Mouse (Mus musculus) liver, embryonic 11.5 days (tissue): Measurements from ENCODE around the gene Acad10. TPM values are rescaled to one million over a fixed set of nuclear protein-coding genes. Genes with fewer than 3 reads are reported as not detected.

ENCODE experiments used
- ATAC-seq: fragments of 200-750 bp; cut with Nextera tagmentation; replicated peaks from 2 replicates; pipeline ENCODE4 v1.8.0; 2017; ENCODE audit warnings: moderate number of reproducible peaks, mild to moderate bottlenecking, moderate TSS enrichment, moderate library complexity; ENCODE audit not compliant: low FRiP score
- DNase-seq: peaks from one replicate; pipeline ENCODE4 v3.0.0-alpha.2; 2017; ENCODE audit warnings: low spot score
- H3K27ac ChIP-seq: fragments of 300-500 bp; sonication (generic); 2 replicates; pipeline ENCODE4 v1.5.1; 2014; ENCODE audit warnings: mild to moderate bottlenecking, low read depth, low read length, control low read depth
- H3K27me3 ChIP-seq: fragments of 300-500 bp; sonication (generic); replicated peaks from 2 replicates; pipeline ENCODE4 v1.6.1; 2014; ENCODE audit warnings: low read length, mixed read lengths; ENCODE audit not compliant: control insufficient read depth, insufficient read depth
- H3K36me3 ChIP-seq: fragments of 300-500 bp; sonication (generic); 2 replicates; pipeline ENCODE4 v1.6.1; 2014; ENCODE audit warnings: mild to moderate bottlenecking, low read length, moderate library complexity, mixed read lengths; ENCODE audit not compliant: control insufficient read depth, insufficient read depth
- H3K4me1 ChIP-seq: fragments of 300-500 bp; sonication (generic); replicated peaks from 2 replicates; pipeline ENCODE4 v1.6.1; 2014; ENCODE audit warnings: low read length, mixed read lengths; ENCODE audit not compliant: control insufficient read depth, insufficient read depth
- H3K4me2 ChIP-seq: fragments of 300-500 bp; sonication (generic); 2 replicates; pipeline ENCODE4 v1.6.1; 2014; ENCODE audit warnings: mild to moderate bottlenecking, control low read depth, moderate library complexity
- H3K4me3 ChIP-seq: fragments of 300-500 bp; sonication (generic); 2 replicates; pipeline ENCODE4 v1.5.1; 2014; ENCODE audit warnings: low read depth, low read length, control low read depth
- H3K9ac ChIP-seq: fragments of 300-500 bp; sonication (generic); 2 replicates; pipeline ENCODE4 v1.6.1; 2014; ENCODE audit warnings: low read depth, low read length, control low read depth
- H3K9me3 ChIP-seq: fragments of 300-500 bp; sonication (generic); 2 replicates; pipeline ENCODE4 v1.6.1; 2016; ENCODE audit warnings: low read length, inconsistent platforms, mixed read lengths; ENCODE audit not compliant: control insufficient read depth
- WGBS: fragments of 180-500 bp; shearing (Covaris S2); extraction: QIAGEN DNeasy Blood & Tissue Kit; methylation state at CpG from one replicate; pipeline ENCODE4 v1.1.7; 2014; 5-methylcytosine and 5-hydroxymethylcytosine counted together
- polyA plus RNA-seq: library from polyadenylated mRNA; unstranded; fragments of >200 nt; fragmentation: Nextera tagmentation; extraction: Ambion mirVana; gene quantifications from 2 replicates; pipeline ENCODE4 v1.2.1, GENCODE M21; 2014

Gene Acad10
- polyA plus RNA-seq, 1 experiment from 2014 or later = 2.7 TPM

DNA sequence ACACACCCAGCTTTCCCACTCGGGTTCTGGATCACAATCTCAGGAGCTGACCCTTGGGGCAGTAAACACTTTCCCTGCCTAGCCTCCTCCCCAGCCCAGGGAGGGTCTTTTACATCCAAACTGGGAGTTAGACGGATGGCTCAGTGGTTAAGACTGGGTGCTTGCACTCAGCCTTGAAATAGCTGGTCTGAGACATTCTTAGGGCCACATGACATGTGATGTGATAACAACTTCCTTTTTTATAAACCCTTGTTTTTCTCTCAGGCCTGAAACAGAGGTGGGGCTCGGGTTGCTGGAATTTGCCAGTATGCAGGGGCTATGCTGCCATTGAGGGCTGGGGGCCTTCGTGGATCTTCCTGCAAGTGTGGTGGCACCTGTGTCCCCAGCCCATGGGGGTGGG is 63.0 kb downstream of the Acad10 start:
- H3K36me3 ChIP-seq = no peaks in the 10 kb centered on the region
- ATAC-seq (no peak), DNase-seq (no peak)
- no peak overlapping the region for H3K9ac ChIP-seq
- H3K9me3 ChIP-seq = no peaks in the 10 kb centered on the region
- H3K4me1 ChIP-seq = peaks cover 19% of the 10 kb centered on the region
- WGBS = 55% methylated on average over 4 of the region's 4 CpGs
- H3K27me3 ChIP-seq = no peaks in the 10 kb centered on the region
- no peak overlapping the region for H3K27ac ChIP-seq
- no peak overlapping the region for H3K4me2 ChIP-seq
- no peak overlapping the region for H3K4me3 ChIP-seq

DNA sequence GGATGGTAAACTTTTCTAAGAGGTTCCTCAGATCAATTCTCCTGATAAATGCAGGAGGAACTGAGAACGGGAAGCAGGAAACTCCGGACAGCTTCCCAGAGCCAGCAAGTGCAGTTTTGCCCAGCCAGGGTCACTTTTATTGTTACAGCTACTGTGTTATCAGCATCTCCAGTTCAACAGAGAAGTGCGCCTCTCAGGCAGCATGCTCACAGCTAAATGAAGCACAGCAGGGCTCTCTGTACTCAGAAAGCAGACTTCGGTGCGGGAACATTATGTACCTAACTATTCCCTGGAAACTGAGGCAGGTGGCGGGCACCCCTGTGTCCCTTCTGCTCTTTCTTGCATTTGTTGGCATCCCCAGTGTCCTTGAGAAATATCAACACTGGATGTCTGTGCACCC is 64.1 kb downstream of the Acad10 start:
- ATAC-seq = no peak
- Histone ChIP-seq H3K9ac (no peak overlapping the region), H3K4me2 (no peak overlapping the region), H3K4me1 (peaks cover 27% of the 10 kb centered on the region), H3K27me3 (no peaks in the 10 kb centered on the region), H3K4me3 (no peak overlapping the region), H3K36me3 (no peaks in the 10 kb centered on the region), H3K27ac (no peak overlapping the region), H3K9me3 (no peaks in the 10 kb centered on the region)
- DNase-seq = no peak
- 51% methylated on average over 6 of the region's 6 CpGs for WGBS

- 53% methylated on average over 6 of the region's 6 CpGs for WGBS
Measured at GRCm38 (mm10) chr5:121595758-121596157, 64.6 kb downstream of the Acad10 start.

GRCm38 (mm10) chr5:121594714-121595313 is 65.5 kb downstream of the Acad10 start:
- ATAC-seq (no peak), DNase-seq (no peak)
- no peaks in the 10 kb centered on the region for H3K36me3 ChIP-seq
- no peaks in the 10 kb centered on the region for H3K27me3 ChIP-seq
- H3K4me2 ChIP-seq = peak overlapping the region; percentile 97
- WGBS = 75% methylated on average over 6 of the region's 6 CpGs
- H3K9me3 ChIP-seq = no peaks in the 10 kb centered on the region
- no peak overlapping the region for H3K27ac ChIP-seq
- H3K4me3 ChIP-seq = no peak overlapping the region
- peaks cover 29% of the 10 kb centered on the region for H3K4me1 ChIP-seq
- no peak overlapping the region for H3K9ac ChIP-seq

More at GRCm38 (mm10) chr5:121595758-121596157, 64.6 kb downstream of the Acad10 start:
- Histone ChIP-seq H3K4me2 (no peak overlapping the region), H3K36me3 (no peaks in the 10 kb centered on the region), H3K27ac (no peak overlapping the region), H3K27me3 (no peaks in the 10 kb centered on the region), H3K9ac (no peak overlapping the region), H3K4me1 (peaks cover 29% of the 10 kb centered on the region), H3K9me3 (no peaks in the 10 kb centered on the region), H3K4me3 (no peak overlapping the region)
- ATAC-seq = no peak
- no peak for DNase-seq

- Histone ChIP-seq H3K9me3 (no peaks in the 10 kb centered on the region), H3K4me2 (peak within 1 kb of the TSS; percentile 97), H3K27me3 (no peaks in the 10 kb centered on the region), H3K9ac (peak within 1 kb of the TSS; percentile 86), H3K4me1 (peaks cover 29% of the 10 kb centered on the region), H3K4me3 (peak within 1 kb of the TSS; percentile 89), H3K27ac (peak within 1 kb of the TSS; percentile 88), H3K36me3 (no peaks in the 10 kb centered on the region)
- DNase-seq (peak; percentile 86), ATAC-seq (peak; percentile 90)
- 2% methylated on average over 47 of the region's 47 CpGs for WGBS
Measured at GRCm38 (mm10) chr5:121593451-121594401, 66.6 kb downstream of the Acad10 start, which contains the start of gene Aldh2. Aldh2 (minus strand) TSS chr5:121593824.

GRCm38 (mm10) chr5:121592816-121593407 is 67.4 kb downstream of the Acad10 start:
- H3K27ac ChIP-seq = peak overlapping the region; percentile 88
- H3K9ac ChIP-seq = peak overlapping the region; percentile 86
- H3K9me3 ChIP-seq = no peaks in the 10 kb centered on the region
- no peaks in the 10 kb centered on the region for H3K36me3 ChIP-seq
- ATAC-seq (peak; percentile 34), DNase-seq (no peak)
- peaks cover 29% of the 10 kb centered on the region for H3K4me1 ChIP-seq
- 5% methylated on average over 33 of the region's 33 CpGs for WGBS
- H3K4me3 ChIP-seq = peak overlapping the region; percentile 89
- H3K4me2 ChIP-seq = peak overlapping the region; percentile 97
- no peaks in the 10 kb centered on the region for H3K27me3 ChIP-seq

- Histone ChIP-seq H3K4me2 (peak overlapping the region; percentile 97), H3K27ac (0 out of 2 replicates have a peak overlapping the region, but pooled peaks have one; percentile 88), H3K36me3 (no peaks in the 10 kb centered on the region), H3K27me3 (no peaks in the 10 kb centered on the region), H3K9me3 (no peaks in the 10 kb centered on the region), H3K4me1 (peaks cover 25% of the 10 kb centered on the region), H3K9ac (peak overlapping the region; percentile 86), H3K4me3 (peak overlapping the region; percentile 89)
- DNase-seq (no peak), ATAC-seq (no peak)
- WGBS = 52% methylated on average over 11 of the region's 11 CpGs
Measured at GRCm38 (mm10) chr5:121592064-121592815, 68.1 kb downstream of the Acad10 start.
